Mouse (Mus musculus) kidney, postnatal 4 days (tissue): ENCODE measurements around the gene Ece2.
"Not testable (repeated sequence)": the region's sequence is repeated elsewhere in the genome, so short reads cannot be mapped to it uniquely, and the experiment has no call there.

Experiments used
- DNase-seq, 2 experiments: peaks; one replicate each; pipeline ENCODE4 v3.0.0; 2021; ENCODE audit warnings: mixed read lengths in 2 of 2

The Ece2 gene

DNA sequence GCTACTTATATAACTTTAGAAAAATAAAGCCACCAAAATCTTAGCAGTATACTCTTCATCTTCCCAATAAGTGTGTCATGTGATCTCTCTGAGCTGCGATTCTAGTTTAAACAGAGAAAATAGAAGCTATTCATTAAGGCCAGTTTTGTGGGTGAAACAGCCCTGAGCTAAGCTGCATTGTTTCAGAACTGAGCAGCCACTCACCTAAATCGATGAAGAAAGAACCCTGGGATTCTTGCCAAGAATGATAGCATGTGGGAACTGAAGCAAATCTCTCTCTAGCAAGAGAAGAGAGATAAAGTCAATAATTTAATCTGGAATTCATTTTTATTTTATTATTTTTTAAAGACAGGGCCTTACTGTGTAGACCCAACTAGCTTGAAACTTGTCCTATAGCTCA is 6.4 kb upstream of the Ece2 start:
- no peak for DNase-seq

DNA sequence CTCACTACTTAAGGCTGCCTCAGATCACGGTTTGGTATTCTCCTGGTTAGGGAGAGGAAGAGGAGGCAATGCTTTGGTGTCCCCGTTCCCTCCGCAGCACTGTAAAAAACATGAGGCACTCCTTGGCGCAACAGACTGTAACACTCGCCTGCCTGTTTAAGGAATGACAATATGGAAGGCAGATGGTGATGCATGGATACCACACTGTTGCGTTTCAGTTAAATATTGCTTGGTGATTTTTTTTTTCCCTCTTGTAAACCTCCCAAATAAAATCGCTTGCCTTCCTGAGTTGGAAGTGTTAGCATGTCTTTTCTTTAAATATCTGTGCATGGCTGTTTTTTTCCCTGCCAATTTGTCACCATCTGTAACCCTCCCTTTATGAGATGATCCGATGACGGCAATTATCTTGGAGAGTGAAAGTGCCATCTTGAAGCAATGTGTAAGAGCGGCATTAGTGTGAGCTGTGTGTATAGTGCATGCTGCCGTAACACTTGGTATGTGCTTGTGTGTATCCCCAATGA is 697 bp upstream of the Ece2 start:
- DNase-seq: no peak

DNA sequence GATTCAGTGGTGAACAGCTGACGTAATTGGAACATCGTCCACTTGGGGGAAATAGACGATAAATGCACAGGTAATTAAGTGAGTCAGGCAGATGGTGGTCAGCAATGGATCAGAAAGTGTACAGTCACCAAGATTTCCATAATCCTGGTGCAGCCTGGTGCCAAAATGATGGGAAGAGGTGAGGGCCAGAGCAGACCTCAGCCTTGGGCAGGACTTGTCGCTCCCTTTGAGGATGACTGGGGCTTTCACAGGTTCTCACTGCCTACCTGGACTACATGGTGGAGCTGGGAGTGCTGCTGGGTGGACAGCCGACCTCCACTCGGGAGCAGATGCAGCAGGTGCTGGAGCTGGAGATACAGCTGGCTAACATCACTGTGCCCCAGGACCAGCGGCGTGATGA is 7.8 kb downstream of the Ece2 start:
- DNase-seq: no peak

DNA sequence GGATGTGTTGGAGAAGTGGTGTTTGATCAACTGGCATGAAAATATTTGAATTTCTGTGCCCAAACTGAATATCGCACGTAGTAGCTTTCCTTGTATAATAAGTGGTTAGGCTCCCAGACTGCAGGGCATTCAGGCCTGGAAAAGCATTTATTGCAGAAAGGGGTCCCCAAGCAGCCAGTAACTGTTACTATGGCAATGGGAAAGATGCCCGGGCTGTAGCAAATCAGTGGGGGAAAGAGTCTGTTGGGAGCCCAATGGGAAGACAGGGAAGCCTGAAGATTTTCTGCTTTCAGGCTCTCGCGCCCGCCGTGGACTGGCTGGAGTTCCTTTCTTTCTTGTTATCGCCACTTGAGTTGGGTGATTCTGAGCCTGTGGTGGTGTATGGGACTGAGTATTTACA is 8.7 kb downstream of the Ece2 start:
- DNase-seq: no peak

DNA sequence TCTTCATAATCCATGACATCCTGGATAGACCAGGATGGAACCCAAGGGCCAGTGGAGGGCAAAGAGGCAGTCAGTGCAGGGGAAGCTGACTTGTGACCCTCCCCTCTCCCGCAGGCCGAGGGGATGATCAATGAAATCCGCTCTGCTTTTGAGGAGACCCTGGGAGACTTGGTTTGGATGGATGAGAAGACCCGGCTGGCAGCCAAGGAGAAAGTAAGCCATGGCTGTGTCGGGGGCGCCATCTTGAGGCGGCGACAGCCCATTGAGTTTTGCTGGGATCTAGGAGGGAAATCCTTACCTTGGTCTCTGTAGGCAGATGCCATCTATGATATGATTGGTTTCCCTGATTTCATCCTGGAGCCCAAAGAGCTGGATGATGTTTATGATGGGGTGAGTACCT is 12.5 kb downstream of the Ece2 start:
- DNase-seq: peak; percentile 86 to 89

DNA sequence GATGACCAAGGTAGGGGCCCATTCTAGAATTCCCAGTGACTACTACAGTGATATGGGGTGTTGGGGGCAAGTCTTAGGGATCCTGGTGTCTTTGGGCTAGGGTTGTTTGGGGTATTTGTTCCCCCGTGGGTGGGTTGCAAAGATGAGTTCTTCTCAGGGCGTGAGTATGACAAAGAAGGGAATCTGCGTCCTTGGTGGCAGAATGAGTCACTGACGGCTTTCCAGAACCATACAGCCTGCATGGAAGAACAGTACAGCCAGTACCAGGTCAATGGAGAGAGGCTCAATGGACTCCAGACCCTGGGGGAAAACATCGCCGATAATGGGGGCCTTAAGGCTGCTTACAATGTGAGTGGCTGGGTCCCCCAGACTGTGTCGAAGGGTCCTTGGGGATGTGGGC is 14.3 kb downstream of the Ece2 start:
- no peak for DNase-seq

DNA sequence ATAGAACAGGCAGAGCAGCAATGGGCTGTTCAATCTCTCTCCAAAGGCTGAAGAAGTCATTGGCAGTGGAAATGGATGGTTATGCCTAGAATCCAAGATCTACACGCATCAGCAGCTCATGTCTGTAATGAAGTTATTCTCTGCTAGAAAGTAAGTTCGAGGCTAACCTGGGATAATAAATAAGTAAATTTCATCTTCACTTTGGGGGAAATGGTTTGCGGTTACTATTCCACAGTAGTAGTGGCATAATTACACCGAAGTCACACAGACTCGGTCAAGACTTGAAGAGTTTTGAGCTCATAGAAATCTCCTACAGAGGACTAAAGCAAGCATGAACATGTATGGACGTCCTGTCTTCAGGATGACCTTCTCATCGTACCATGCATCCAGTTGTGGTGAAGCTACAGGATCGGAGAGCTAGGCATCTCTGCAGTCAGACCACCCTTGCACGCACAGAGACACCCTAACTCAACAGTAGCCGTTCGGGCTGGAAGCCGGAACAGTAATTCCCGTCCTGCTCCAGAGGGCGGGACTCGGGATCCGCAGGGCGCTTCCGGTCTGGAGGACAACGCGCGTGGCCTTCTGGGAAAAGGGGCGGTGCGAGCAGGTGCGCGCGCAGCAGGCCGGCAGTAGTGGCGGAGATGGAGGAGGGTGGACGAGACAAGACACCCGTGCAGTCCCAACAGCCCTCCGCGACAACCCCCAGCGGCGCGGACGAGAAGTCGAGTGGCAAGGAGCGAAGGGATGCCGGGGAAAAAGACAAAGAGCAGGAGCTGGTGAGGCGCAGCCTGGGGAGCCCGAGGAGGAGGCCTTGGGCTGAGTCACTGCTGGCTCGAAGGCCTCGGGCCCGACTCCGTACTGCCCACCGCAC is 21.7 kb downstream of the Ece2 start, which contains the start of gene Psmd2:
TSS of gene Psmd2 (plus strand) at position 577 of the 871 bp plus-strand sequence.
- peak; percentile 99 for DNase-seq

DNA sequence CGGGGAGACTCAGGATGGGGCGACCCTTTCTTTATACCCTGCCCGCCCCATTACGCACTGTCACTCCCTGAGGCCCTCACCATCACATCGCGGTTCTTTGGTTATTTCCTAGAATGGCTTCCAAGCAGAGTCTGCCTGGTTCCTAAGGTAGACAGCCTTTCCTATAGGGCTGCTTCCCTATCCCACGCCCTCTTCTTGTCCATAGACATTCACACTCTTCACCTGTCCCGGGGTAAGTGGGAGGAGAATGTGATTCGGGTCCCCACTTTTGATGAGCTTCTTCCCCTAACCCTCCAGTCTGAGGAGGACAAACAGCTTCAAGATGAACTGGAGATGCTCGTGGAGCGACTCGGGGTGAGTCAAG is 22.3 kb downstream of the Ece2 start:
- no peak for DNase-seq

DNA sequence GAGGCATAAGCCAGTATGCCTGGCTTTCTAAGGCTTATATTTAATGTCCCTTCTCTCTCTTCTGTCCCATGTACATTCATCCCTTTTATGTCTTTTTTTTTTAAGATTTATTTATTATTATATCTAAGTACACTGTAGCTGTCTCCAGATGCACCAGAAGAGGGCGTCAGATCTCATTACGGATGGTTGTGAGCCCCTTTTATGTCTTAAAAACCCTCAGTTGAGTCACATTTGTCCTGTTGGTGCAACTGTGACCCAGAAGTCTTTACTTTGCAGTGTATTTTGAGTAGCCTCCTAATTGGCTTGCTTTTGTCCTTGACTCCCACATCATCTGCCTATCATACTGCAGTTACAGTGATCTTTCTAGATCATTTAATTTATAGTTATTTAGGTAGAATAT is 23.7 kb downstream of the Ece2 start:
- DNase-seq: no peak

DNA sequence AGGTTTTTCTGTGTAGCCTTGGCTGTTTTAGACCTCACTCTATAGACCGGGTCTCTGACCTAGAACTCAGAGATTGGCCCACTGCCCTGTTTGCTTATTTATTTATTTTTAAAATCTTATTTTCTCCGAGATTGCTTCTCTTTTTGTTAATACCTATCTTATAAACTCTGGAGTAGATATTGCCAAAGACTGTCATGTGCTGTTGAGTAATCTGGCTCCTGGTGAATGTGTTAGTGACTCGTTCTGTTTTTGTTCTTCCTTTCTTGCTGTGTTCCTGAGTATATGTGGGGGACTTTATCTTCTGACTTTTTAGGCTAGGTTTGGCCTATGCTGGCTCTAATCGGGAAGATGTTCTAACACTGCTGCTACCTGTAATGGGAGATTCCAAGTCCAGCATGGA is 28.0 kb downstream of the Ece2 start:
- DNase-seq: no peak

DNA sequence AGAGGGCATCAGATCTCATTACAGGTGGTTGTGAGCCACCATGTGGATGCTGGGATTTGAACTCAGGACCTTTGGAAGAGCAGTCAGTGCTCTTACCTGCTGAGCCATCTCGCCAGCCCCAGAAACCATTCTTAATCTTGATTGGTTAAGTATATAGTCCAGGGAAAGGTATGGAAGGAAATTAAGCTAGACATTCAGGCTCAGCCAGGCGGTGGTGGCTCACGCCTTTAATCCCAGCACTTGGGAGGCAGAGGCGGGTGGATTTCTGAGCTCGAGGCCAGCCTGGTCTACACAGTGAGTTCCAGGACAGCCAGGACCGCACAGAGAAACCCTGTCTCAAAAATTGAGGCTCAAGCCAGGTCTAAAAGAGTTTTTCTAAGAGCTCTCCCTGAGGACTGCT is 38.4 kb downstream of the Ece2 start, which contains the start of gene Eif4g1:
TSS of gene Eif4g1 (plus strand) at position 301 of the 400 bp plus-strand sequence.
- DNase-seq: not testable (repeated sequence)

DNA sequence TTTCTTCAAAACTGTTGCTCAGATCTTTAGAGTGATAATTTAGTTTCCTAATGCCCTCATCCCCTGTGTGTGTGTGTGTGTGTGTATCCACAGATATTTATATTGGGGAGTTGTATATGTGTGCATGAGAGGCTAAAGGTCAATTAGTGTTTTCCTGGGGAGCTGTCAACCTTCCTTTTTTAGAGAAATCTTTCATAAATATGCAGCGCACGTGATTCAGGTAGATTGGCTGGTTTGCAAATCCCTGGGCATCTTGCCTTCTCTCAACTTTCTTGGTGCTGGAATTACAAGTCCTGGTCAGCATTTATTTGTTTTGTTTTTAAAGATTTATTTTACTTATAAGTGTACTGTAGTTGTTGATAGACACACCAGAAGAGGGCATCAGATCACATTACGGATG is 40.7 kb downstream of the Ece2 start:
- no peak for DNase-seq

DNA sequence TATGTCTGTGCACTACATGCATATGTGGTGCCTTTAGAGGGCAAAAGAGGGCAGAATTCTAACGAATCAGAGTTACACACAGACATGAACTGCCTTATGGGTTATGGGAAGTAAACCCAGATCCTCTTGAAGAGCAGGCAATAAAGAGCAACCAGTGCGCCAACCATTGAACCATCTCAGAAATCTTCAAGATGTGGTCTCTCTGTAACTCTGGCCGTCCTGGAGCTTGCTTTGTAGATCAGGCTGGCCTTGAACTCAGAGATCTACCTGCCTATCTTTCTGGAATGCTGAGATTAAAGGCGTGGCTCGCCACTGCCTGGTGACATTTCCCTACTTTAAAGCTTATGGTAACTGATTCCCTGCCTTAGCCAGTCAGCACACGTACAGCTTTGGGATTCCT is 42.3 kb downstream of the Ece2 start:
- DNase-seq: peak in 1 of 2 experiments; percentile 13

DNA sequence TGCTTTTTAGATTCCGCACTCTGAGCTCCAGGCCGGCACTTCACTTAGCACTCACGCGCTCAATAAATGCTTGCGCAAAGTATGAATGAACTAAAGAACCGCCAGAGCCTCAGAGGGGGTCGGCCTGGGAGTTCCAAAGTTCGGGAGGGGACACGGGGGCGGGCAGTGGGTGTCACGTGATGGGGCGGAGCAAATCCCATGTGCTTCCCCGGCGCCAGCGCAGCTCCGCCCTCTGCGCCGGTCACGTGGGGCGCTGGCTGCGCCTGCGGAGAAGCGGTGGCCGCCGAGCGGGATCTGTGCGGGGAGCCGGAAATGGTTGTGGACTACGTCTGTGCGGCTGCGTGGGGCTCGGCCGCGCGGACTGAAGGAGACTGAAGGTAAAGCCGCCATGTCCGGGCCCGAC is 42.9 kb downstream of the Ece2 start:
- DNase-seq: peak; percentile 98 to 99

DNA sequence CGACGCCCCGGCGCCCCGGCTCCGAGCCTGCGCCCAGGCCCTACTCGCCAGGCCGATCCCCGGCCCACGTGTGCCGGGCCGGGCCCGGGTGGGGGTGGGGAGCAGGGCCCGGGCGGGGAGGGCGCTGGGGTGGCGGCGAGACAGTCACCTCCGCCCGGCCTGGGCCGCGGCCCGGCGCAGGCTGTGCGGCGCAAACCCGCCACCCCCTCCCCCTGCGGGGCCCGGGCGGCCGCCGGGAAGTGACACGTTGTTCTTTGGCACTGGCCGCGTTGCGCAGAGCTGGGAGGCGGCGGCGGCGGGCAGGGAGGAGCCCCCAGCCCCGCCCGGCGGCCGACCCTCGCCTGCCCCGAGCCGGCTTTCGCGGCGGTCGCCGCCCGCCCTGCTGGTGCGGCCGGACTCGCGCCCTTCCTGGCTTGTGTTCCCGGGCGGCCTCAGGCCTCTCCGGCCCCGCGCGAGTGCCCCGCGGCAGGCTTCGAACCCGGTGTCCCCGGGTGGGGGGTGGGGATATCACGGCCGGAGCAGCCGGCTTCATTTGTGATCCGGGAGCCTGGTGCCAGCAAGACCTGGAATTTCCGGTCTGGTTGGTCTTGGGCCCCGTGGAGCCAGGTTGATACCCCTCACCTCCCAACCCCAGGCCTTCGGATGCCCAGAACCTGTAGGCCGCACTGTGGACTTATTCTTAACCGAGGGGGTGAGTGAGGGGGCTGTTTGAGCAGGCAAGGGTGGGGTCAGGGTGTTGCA is 43.5 kb downstream of the Ece2 start:
- peak; percentile 72 to 85 for DNase-seq

DNA sequence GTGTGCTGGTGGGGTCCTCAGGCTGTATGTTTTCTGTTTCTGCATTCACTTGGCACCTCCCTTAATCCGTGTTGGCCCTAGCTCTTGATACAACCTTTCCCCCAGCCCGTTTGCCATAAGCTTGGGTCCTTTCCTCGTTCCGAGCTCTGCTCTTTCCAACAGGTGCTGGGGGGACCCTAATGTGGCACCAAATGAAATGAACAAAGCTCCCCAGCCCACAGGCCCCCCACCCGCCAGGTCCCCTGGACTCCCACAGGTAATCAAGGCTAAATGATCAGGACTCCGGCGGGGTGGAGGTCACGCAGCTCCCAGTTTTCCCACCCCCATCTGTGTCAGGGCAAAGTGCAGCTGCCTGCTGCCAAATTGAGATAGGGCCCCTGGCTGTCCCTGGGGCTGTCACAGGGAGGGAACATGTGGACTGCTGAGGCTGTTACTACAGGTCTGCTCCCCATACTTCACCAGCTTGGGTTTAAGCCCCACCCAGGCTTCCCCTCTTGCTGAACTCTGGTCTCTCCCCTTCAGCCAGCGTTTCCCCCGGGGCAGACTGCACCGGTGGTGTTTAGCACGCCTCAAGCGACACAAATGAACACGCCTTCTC is 44.2 kb downstream of the Ece2 start:
- DNase-seq: peak; percentile 39 to 57

DNA sequence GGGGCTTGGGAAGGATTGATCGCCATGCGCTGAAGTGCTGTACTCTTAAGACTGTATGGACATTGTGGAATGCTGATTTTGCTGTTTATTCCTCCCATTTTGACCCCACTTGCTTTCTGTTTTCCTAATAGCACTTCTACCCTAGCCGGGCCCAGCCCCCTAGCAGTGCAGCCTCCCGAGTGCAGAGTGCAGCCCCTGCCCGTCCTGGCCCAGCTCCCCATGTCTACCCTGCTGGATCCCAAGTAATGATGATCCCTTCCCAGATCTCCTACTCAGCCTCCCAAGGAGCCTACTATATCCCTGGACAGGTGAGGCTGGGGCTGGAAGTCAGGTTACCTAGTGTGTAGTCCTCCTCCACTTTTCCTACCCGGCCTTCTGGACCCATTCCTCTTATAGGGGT is 45.6 kb downstream of the Ece2 start:
- no peak for DNase-seq

DNA sequence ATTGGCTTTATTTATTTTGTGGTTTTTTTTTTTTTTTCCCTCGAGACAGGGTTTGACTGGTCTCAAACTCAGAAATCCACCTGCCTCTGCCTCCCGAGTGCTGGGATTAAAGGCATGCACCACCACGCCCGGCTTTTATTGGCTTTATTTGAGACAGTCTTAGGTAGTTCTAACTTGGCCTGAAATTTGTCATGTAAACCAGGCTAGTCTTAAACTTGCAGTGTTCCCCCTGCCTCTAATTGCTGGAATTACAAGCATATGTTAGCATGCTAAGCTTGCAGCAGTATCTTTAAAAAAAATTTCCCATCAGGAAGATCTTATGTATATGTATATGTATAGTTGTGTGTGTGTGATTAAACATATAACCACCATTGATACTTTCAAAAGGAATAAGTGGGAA is 47.1 kb downstream of the Ece2 start:
- no peak for DNase-seq

DNA sequence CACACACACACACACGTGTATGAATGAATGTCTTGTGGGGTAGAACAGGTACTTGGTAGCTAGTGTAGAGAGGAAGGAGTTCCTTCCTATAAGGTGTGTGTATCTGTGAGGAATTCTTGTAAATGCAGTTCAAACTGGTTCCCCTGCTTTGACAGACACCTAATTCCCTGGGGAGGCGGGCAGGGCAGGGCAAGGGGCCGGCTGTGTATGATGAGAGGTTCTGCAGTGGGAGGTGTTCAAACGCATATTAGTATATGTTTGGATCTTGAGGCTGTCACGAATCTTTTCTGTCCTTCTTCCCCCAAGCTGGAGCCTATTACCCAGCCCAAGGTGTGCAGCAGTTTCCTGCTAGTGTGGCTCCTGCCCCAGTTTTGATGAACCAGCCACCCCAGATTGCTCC is 47.8 kb downstream of the Ece2 start:
- DNase-seq: no peak

DNA sequence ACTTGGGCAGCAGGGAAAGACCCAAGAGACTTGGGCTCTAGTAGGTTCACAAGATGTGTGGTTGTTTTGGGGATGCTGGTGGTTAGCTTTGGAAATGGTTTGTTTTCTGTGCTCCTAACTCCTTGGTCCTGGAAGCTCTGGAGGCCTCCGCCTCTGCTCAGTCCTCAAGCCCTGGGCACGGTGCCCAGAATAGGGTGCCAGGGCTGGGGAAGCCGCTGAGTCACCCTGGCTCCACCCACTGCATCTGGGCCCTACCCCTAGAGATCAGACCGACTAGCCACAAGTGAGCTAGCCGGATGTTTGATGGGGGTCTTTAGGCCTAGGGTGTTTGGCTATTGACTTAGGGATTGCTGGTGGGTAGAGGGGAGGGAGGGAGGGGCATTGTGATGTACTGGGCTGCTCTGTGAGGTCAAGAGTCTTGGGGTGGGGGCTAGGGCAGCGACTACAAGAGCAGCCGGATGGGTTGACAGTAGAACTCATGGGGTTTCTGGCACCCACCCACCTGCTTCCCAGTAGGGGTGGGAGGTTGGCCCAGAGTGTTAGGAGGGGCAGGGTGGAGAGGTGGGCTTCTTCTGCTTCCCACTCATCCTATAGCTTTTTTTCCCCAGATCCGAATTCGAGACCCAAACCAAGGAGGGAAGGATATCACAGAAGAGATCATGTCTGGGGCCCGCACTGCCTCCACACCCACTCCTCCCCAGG is 48.5 kb downstream of the Ece2 start:
- peak; percentile 58 to 73 for DNase-seq

DNA sequence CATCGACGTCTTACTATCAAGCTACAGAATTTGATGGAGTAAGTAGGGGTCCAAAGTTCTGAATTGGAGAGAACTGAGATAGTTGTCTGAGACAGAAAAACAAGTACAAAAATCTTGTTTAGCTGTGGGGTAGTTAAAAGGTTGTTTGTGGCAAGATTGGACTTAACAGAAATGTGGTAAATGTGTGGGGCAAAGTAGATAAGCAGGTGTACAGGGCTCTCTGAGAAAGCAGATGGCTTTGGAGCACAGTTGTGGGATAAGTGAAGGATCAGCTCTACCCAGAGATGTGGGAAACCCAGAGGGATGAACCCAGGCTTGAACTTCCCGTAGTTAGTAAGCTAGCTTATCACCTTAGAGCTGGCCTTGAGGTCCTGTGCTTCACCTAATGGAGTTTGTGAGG is 61.1 kb downstream of the Ece2 start:
- DNase-seq: no peak

DNA sequence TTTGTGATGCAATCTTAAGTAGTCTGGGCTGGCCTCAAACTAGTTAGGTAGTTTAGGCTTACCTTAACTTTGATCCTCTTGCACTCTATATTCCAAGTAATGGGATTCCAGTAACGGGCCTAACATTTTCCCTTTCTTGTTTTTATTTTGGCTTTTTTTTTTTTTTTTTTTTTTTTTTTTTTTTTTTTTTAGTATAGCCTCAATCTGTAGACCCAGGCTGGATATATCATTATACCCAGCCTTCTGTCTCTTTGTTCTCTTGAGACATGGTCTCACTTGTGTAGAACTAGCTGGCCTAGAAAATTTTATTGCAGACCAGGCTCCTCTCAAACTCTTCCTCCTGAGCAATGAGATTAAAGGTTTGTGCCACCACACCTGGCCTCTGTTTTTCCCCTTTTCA is 62.0 kb downstream of the Ece2 start:
- no peak for DNase-seq
